Mouse (Mus musculus) gastrocnemius, adult 2 months (tissue): ENCODE results near the gene Wasf1. TPM values are rescaled to one million over a fixed set of nuclear protein-coding genes. Genes with fewer than 3 reads are reported as not detected.

Experiments used
- DNase-seq: peaks from one replicate; pipeline ENCODE4 v3.0.0; 2022
- H3K27ac ChIP-seq: fragments of 200-600 bp; 2 replicates; pipeline ENCODE4 v1.8.1; 2022; ENCODE audit warnings: mild to moderate bottlenecking
- H3K4me3 ChIP-seq: fragments of 200-600 bp; 2 replicates; pipeline ENCODE4 v1.8.1; 2022; ENCODE audit warnings: mild to moderate bottlenecking, moderate library complexity
- CTCF ChIP-seq: fragments of 200-600 bp; IDR thresholded peaks from 2 replicates; pipeline ENCODE4 v1.8.1; 2022; ENCODE audit warnings: antibody characterized with exemption, mild to moderate bottlenecking, moderate library complexity
- intact Hi-C: fragments of 180-260 bp; cut with DNase I; formaldehyde crosslinking; loops from one replicate; pipeline ENCODE4 v1.15.1; 2025
- total RNA-seq, 2 experiments: library from RNA; stranded (reverse); gene quantifications; 2 replicates each; pipeline ENCODE4 v1.2.3; 2021

The Wasf1 gene
- total RNA-seq, 2 experiments from 2014 or later, result 0.38 to 0.61 TPM

- Histone ChIP-seq H3K27ac (no peak overlapping the region), H3K4me3 (no peak overlapping the region)
- no peak for DNase-seq
- intact Hi-C loops, result no loop called here
- no peak for TF ChIP-seq CTCF
Observed at GRCm38 (mm10) chr10:40906131-40906530, 22.9 kb downstream of the Wasf1 start.

GRCm38 (mm10) chr10:40906802-40907201, 23.5 kb downstream of the Wasf1 start:
- Histone ChIP-seq H3K4me3 (no peak overlapping the region), H3K27ac (no peak overlapping the region)
- intact Hi-C loops, result no loop called here
- DNase-seq, result no peak
- TF ChIP-seq CTCF, result no peak

- no peak for TF ChIP-seq CTCF
- intact Hi-C loops, result no loop called here
- DNase-seq, result no peak
- no peak overlapping the region for H3K27ac ChIP-seq
- H3K4me3 ChIP-seq, result no peak overlapping the region
Observed at GRCm38 (mm10) chr10:40908580-40908979, 25.3 kb downstream of the Wasf1 start.

GRCm38 (mm10) chr10:40910811-40911210, 27.5 kb downstream of the Wasf1 start:
- intact Hi-C loops, result no loop called here

GRCm38 (mm10) chr10:40915240-40915639, 32.0 kb downstream of the Wasf1 start:
- H3K4me3 ChIP-seq, result no peak overlapping the region
- DNase-seq, result no peak
- no peak overlapping the region for H3K27ac ChIP-seq
- no peak for TF ChIP-seq CTCF
- intact Hi-C loops, result no loop called here

More at GRCm38 (mm10) chr10:40910811-40911210, 27.5 kb downstream of the Wasf1 start:
- no peak overlapping the region for H3K27ac ChIP-seq
- TF ChIP-seq CTCF, result no peak
- no peak overlapping the region for H3K4me3 ChIP-seq
- DNase-seq, result no peak

GRCm38 (mm10) chr10:40918669-40919440, 35.6 kb downstream of the Wasf1 start:
- no peak for TF ChIP-seq CTCF
- H3K27ac ChIP-seq, result no peak overlapping the region
- no peak for DNase-seq
- intact Hi-C loops, result no loop called here
- no peak overlapping the region for H3K4me3 ChIP-seq

- Histone ChIP-seq H3K4me3 (no peak overlapping the region), H3K27ac (no peak overlapping the region)
- no peak for TF ChIP-seq CTCF
- no peak for DNase-seq
- intact Hi-C loops, result no loop called here
Observed at GRCm38 (mm10) chr10:40919464-40919863, 36.2 kb downstream of the Wasf1 start.

- no peak for TF ChIP-seq CTCF
- Histone ChIP-seq H3K27ac (no peak overlapping the region), H3K4me3 (no peak overlapping the region)
- intact Hi-C loops, result no loop called here
- DNase-seq, result no peak
Observed at GRCm38 (mm10) chr10:40932995-40933394, 49.7 kb downstream of the Wasf1 start.

GRCm38 (mm10) chr10:40936160-40936726, 53.0 kb downstream of the Wasf1 start:
- TF ChIP-seq CTCF, result no peak
- Histone ChIP-seq H3K4me3 (no peak overlapping the region), H3K27ac (no peak overlapping the region)
- DNase-seq, result no peak
- intact Hi-C loops, result no loop called here

- intact Hi-C loops, result no loop called here
- no peak for TF ChIP-seq CTCF
- Histone ChIP-seq H3K4me3 (no peak overlapping the region), H3K27ac (no peak overlapping the region)
- DNase-seq, result no peak
Observed at GRCm38 (mm10) chr10:40937569-40937968, 54.3 kb downstream of the Wasf1 start.

GRCm38 (mm10) chr10:40942688-40943087, 59.4 kb downstream of the Wasf1 start:
- no peak for DNase-seq
- intact Hi-C loops, result no loop called here
- H3K27ac ChIP-seq, result no peak overlapping the region
- no peak overlapping the region for H3K4me3 ChIP-seq
- no peak for TF ChIP-seq CTCF

GRCm38 (mm10) chr10:40950176-40950575, 66.9 kb downstream of the Wasf1 start:
- no peak for DNase-seq
- Histone ChIP-seq H3K4me3 (no peak overlapping the region), H3K27ac (no peak overlapping the region)
- intact Hi-C loops, result no loop called here
- no peak for TF ChIP-seq CTCF

GRCm38 (mm10) chr10:40956206-40956605, 72.9 kb downstream of the Wasf1 start:
- intact Hi-C loops, result no loop called here
- no peak for DNase-seq
- TF ChIP-seq CTCF, result no peak
- Histone ChIP-seq H3K4me3 (no peak overlapping the region), H3K27ac (no peak overlapping the region)

- TF ChIP-seq CTCF, result no peak
- no peak for DNase-seq
- Histone ChIP-seq H3K27ac (no peak overlapping the region), H3K4me3 (no peak overlapping the region)
- intact Hi-C loops, result no loop called here
Observed at GRCm38 (mm10) chr10:40961365-40961764, 78.1 kb downstream of the Wasf1 start.
